Mouse (Mus musculus) forebrain, embryonic 16.5 days (tissue): Measurements from ENCODE around the gene U90926. TPM values are rescaled to one million over a fixed set of nuclear protein-coding genes. Genes with fewer than 3 reads are reported as not detected.

Experiments used
- ATAC-seq: fragments of 200-750 bp; cut with Nextera tagmentation; 2 replicates; pipeline ENCODE4 v1.8.0; 2017; ENCODE audit warnings: mild to moderate bottlenecking, moderate library complexity
- H3K27ac ChIP-seq: fragments of 300-500 bp; sonication (generic); 2 replicates; pipeline ENCODE4 v1.5.1; 2014; ENCODE audit warnings: low read length, control low read depth
- H3K27me3 ChIP-seq: fragments of 300-500 bp; sonication (generic); replicated peaks from 2 replicates; pipeline ENCODE4 v1.6.1; 2014; ENCODE audit warnings: low read length; ENCODE audit not compliant: control insufficient read depth, insufficient read depth
- H3K36me3 ChIP-seq: fragments of 300-500 bp; sonication (generic); 2 replicates; pipeline ENCODE4 v1.6.1; 2014; ENCODE audit not compliant: control insufficient read depth, insufficient read depth
- H3K4me1 ChIP-seq: fragments of 300-500 bp; sonication (generic); replicated peaks from 2 replicates; pipeline ENCODE4 v1.6.1; 2014; ENCODE audit warnings: low read length; ENCODE audit not compliant: control insufficient read depth, insufficient read depth
- H3K4me2 ChIP-seq: fragments of 300-500 bp; sonication (generic); 2 replicates; pipeline ENCODE4 v1.6.1; 2014; ENCODE audit warnings: mild to moderate bottlenecking, low read length, control low read depth
- H3K4me3 ChIP-seq: fragments of 300-500 bp; sonication (generic); replicated peaks from 2 replicates; pipeline ENCODE4 v1.5.1; 2014; ENCODE audit warnings: mild to moderate bottlenecking, low read length, control low read depth
- H3K9ac ChIP-seq: fragments of 300-500 bp; sonication (generic); replicated peaks from 2 replicates; pipeline ENCODE4 v1.6.1; 2014; ENCODE audit warnings: low read depth, low read length, control low read depth
- H3K9me3 ChIP-seq: fragments of 300-500 bp; sonication (generic); 2 replicates; pipeline ENCODE4 v1.6.1; 2016; ENCODE audit warnings: low read length; ENCODE audit not compliant: control insufficient read depth
- WGBS: fragments of 180-500 bp; shearing (Covaris S2); extraction: QIAGEN DNeasy Blood & Tissue Kit; methylation state at CpG from one replicate; pipeline ENCODE4 v1.1.7; 2014; 5-methylcytosine and 5-hydroxymethylcytosine counted together
- polyA plus RNA-seq: library from polyadenylated mRNA; unstranded; fragments of >200 nt; fragmentation: Nextera tagmentation; extraction: Ambion mirVana; gene quantifications from 2 replicates; pipeline ENCODE4 v1.2.1, GENCODE M21; 2015

U90926 gene
- polyA plus RNA-seq, 1 experiment from 2014 or later = not detected

DNA sequence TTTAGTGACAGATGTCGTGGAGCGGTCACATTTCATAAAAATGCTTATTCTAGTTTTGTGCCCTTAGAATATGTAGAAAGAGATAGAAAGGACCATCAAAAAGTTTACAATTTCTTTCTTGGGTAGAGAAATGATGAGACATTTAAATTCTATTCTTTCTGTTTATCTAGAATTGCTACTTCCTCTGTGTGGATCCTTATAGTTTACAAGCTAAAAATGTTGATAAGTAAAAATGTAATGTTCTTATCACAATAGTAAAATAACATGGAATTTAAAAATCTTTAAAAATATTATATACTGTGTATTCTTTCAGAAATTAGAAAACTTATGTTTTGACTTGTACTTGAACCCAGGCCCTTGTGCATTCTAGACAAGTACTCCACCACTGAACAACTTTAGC, 29.7 kb upstream of the U90926 start:
- no peak overlapping the region for H3K4me3 ChIP-seq
- H3K9me3 ChIP-seq = peaks cover under 1% of the 10 kb centered on the region; the same call in 1 of the 2 replicates
- no peaks in the 10 kb centered on the region for H3K27me3 ChIP-seq
- H3K4me2 ChIP-seq = no peak overlapping the region
- H3K9ac ChIP-seq = no peak overlapping the region
- H3K4me1 ChIP-seq = no peaks in the 10 kb centered on the region
- WGBS = 100% methylated on average over 2 of the region's 2 CpGs
- no peak for ATAC-seq
- no peaks in the 10 kb centered on the region for H3K36me3 ChIP-seq
- H3K27ac ChIP-seq = no peak overlapping the region

DNA sequence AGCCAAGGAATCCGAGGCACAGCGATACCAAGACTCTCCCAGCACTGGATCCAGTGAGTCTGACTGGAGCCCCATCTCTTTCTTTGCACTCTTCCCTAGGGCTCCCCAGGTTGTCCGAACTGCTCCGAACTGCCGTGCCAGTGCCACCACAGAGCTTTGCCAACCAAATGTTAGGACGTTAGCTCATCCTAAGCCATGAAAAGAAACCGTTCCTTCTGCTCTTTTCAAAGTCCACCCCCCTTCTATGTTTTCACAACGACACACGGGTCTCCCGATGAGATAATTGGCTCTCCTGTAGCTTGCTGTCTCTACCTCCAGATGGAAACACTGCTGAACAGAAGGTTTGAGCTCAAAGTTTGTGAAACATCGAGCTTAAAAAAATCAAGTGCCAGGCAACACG, 25.6 kb upstream of the U90926 start:
- Histone ChIP-seq H3K9me3 (no peaks in the 10 kb centered on the region), H3K4me3 (no peak overlapping the region), H3K36me3 (no peaks in the 10 kb centered on the region), H3K27me3 (no peaks in the 10 kb centered on the region), H3K9ac (no peak overlapping the region), H3K27ac (no peak overlapping the region), H3K4me1 (no peaks in the 10 kb centered on the region), H3K4me2 (no peak overlapping the region)
- 67% methylated on average over 12 of the region's 12 CpGs for WGBS
- peak; percentile 79 for ATAC-seq

DNA sequence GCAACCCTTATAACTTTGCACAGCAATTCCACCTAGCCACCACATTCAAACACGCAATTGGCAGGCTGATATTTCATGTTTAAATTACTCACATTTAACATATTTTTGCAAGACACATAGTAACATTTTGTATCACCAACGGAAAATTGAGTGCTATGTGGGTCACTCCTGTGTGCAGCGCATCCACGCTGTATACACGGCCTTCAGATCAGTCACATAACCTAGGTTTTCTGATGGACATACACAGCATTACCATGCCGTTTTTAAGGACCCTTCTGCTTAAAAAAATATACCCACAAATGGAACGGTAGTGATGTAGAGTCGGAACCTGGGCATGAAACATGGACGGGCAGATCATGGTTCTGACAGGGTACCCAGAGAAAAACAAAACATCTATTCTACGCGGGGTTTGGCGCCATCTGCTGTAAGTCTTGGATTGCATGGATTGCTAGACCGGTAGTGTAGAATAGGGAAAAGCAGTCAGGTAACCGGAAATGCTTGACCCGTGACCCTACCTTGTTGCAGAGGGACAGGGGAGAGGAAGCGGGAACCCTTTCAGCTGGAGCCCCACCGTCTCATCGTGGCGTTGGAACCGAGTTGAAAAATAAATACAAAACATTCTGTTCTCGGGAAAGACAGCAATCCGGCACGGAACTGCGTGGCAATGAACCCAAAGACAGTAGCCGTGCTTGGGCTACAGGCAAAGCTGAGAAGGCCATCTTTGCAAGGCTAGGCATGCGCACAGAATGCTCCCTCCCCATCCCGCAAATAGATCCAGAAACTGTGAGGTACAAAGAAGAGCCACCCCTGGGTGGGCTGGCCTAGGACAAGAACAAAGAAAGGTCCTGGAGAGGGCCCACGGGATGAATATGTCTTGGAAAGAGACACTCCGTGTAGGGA, 24.4 kb upstream of the U90926 start:
- H3K27me3 ChIP-seq = no peaks in the 10 kb centered on the region
- H3K9me3 ChIP-seq = no peaks in the 10 kb centered on the region
- 41% methylated on average over 29 of the region's 29 CpGs for WGBS
- no peak overlapping the region for H3K27ac ChIP-seq
- no peaks in the 10 kb centered on the region for H3K36me3 ChIP-seq
- H3K4me2 ChIP-seq = peak overlapping the region; percentile 20
- H3K9ac ChIP-seq = no peak overlapping the region
- ATAC-seq = peak; percentile 65
- no peak overlapping the region for H3K4me3 ChIP-seq
- H3K4me1 ChIP-seq = no peaks in the 10 kb centered on the region

DNA sequence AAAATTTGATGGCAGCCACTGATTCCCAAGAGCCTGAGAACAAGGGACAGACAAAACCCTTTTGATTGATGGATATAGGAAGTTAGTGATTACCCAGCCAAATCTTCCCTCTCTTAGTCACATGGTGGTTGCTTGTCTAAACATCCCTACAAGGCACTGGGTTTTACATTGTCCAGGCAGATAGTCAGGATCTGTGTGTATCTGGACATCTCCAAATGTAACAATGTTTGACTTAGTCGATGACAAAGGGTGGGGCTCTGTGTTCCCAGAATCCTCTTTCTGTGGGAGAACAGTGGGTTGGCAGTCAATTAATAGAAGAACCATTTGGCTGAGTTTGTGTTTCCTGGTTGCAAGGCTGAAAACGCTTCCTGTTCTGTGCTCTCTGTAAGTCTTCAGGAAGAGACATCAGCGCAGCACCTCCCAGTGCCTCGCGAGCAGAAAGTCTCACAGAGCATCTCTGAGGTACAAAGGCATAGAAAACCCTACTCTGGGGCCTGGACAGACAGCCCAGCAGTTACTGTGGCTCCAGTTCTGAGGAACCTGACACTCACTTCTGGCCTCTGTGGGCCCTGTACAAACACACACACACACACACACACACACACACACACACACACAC, 19.8 kb upstream of the U90926 start:
- Histone ChIP-seq H3K9ac (no peak overlapping the region), H3K27ac (no peak overlapping the region), H3K4me2 (no peak overlapping the region), H3K9me3 (no peaks in the 10 kb centered on the region), H3K27me3 (no peaks in the 10 kb centered on the region), H3K4me1 (no peaks in the 10 kb centered on the region), H3K4me3 (no peak overlapping the region), H3K36me3 (no peaks in the 10 kb centered on the region)
- WGBS = 73% methylated on average over 5 of the region's 5 CpGs
- ATAC-seq = no peak

DNA sequence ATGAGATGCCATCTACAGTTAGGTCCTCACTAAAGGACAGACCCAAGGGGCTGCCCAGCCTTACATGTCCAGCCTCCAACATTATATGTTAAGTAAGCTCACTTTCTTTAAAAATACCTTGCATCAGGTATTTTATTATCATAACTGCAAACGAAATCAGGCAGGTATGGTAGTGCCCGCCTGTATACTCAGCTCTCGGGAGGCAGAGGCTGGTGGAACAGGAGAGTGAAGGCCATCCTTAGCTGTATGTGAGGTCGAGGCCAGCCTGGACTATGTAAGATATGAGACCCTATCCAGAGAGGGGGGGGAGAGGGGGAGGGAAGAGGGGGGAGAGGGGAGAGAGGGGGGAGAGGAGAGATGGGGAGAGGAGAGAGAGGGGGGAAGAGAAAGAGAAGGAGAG, 18.2 kb upstream of the U90926 start:
- no peaks in the 10 kb centered on the region for H3K9me3 ChIP-seq
- H3K4me3 ChIP-seq = no peak overlapping the region
- no peaks in the 10 kb centered on the region for H3K27me3 ChIP-seq
- no peak overlapping the region for H3K9ac ChIP-seq
- ATAC-seq = no peak
- no peaks in the 10 kb centered on the region for H3K36me3 ChIP-seq
- H3K4me1 ChIP-seq = no peaks in the 10 kb centered on the region
- 87% methylated on average over 4 of the region's 4 CpGs for WGBS
- no peak overlapping the region for H3K27ac ChIP-seq
- no peak overlapping the region for H3K4me2 ChIP-seq

DNA sequence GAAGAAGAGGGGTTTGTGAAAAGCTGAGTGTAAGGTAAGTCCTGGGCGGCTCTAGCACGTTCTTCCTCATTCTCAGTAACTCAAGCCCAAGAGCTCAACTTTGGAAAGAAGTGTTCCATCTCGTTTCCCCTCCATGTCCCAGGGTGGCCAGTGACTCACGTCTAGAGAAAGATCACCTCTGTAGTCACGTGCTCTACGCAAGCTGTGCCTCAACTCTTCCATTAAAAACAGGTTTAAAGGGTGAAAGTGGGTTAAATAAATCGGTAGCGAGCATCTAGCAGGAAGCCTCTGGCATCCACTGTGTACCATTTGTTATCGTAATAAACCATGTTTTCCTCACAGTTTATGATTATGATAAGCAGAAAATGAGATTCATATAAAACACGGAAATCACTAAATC, 16.6 kb upstream of the U90926 start:
- H3K4me2 ChIP-seq = no peak overlapping the region
- H3K36me3 ChIP-seq = no peaks in the 10 kb centered on the region
- no peaks in the 10 kb centered on the region for H3K27me3 ChIP-seq
- H3K4me1 ChIP-seq = no peaks in the 10 kb centered on the region
- H3K9ac ChIP-seq = no peak overlapping the region
- WGBS = 83% methylated on average over 10 of the region's 10 CpGs
- no peak overlapping the region for H3K27ac ChIP-seq
- ATAC-seq = no peak
- H3K4me3 ChIP-seq = no peak overlapping the region
- H3K9me3 ChIP-seq = no peaks in the 10 kb centered on the region

DNA sequence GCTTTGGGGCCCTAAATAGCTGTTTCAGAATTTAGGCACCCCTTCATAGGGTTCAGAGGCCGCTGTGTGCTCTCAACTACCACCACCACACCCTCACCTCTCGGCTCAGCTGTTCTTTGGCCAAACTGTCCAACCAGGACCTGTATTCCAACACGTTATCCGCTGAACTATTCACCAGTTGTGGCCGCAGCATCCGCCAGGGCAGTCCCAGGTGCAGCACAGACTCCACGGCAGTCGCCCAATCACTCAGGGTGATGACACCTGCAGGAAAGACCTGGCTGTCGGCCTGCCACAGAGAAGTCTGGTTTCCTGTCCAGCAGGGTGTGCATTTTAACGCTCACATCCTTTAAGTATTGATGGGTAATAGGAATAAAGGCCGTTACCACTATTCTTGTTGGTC, 15.1 kb upstream of the U90926 start:
- Histone ChIP-seq H3K4me3 (no peak overlapping the region), H3K36me3 (no peaks in the 10 kb centered on the region), H3K4me1 (no peaks in the 10 kb centered on the region), H3K4me2 (no peak overlapping the region), H3K9me3 (no peaks in the 10 kb centered on the region), H3K27me3 (no peaks in the 10 kb centered on the region), H3K27ac (no peak overlapping the region), H3K9ac (no peak overlapping the region)
- ATAC-seq = no peak
- 85% methylated on average over 11 of the region's 11 CpGs for WGBS

DNA sequence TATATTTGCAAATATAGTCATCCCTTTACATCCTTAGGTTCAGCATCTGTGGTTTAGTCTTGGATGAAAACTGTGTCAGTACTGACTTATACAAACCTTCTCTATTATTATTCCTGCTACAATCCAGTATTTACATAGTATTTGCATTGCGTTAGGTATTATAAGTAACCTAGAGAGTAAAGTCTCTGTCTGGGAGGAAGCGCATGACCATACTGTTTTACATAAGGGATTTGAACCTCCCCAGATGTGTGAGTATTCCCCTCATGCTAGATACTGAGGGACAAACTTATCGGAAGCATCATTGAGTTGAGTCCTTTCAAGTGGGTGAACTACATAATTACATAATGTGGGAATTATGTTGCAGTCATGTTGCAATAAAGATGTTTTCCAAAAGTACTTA, 14.3 kb upstream of the U90926 start:
- WGBS = 98% methylated on average over 3 of the region's 3 CpGs

DNA sequence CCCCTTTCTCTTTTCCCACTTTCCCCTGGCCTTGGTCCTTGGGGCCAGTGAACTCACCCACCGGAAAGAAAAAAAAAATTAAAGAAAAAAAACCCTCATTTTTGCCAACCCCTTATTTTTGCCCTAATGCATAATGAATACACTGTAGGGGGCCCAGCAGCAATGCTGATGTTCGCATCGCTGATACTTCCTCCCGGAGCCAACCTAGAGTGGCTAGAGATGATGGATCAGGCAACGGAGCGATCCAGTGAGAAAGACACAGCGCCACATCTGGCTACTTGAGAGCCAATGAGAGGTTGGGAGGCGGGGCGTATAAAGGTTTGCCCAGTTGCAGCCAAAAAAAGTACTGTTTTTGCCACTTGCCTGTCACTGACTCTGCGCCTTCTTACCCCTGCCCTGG, 13.6 kb upstream of the U90926 start:
- ATAC-seq = no peak
- WGBS = 26% methylated on average over 10 of the region's 10 CpGs
- no peaks in the 10 kb centered on the region for H3K36me3 ChIP-seq
- no peaks in the 10 kb centered on the region for H3K27me3 ChIP-seq
- H3K9me3 ChIP-seq = no peaks in the 10 kb centered on the region
- no peak overlapping the region for H3K27ac ChIP-seq
- no peaks in the 10 kb centered on the region for H3K4me1 ChIP-seq
- no peak overlapping the region for H3K4me3 ChIP-seq
- no peak overlapping the region for H3K9ac ChIP-seq
- no peak overlapping the region for H3K4me2 ChIP-seq

More for the DNA sequence above, 14.3 kb upstream of the U90926 start:
- Histone ChIP-seq H3K27ac (no peak overlapping the region), H3K4me3 (no peak overlapping the region), H3K9me3 (no peaks in the 10 kb centered on the region), H3K4me2 (no peak overlapping the region), H3K4me1 (no peaks in the 10 kb centered on the region), H3K9ac (no peak overlapping the region), H3K27me3 (no peaks in the 10 kb centered on the region), H3K36me3 (no peaks in the 10 kb centered on the region)
- no peak for ATAC-seq
